Mouse (Mus musculus) kidney, postnatal 36 days (tissue): Measurements from ENCODE around the gene Gm21987.
"Not testable (repeated sequence)": the region's sequence is repeated elsewhere in the genome, so short reads cannot be mapped to it uniquely, and the experiment has no call there.

Source experiments
- DNase-seq, 2 experiments: peaks; one replicate each; pipeline ENCODE4 v3.0.0; 2021 to 2022; ENCODE audit warnings: mixed read lengths in 2 of 2

Gene Gm21987

DNA sequence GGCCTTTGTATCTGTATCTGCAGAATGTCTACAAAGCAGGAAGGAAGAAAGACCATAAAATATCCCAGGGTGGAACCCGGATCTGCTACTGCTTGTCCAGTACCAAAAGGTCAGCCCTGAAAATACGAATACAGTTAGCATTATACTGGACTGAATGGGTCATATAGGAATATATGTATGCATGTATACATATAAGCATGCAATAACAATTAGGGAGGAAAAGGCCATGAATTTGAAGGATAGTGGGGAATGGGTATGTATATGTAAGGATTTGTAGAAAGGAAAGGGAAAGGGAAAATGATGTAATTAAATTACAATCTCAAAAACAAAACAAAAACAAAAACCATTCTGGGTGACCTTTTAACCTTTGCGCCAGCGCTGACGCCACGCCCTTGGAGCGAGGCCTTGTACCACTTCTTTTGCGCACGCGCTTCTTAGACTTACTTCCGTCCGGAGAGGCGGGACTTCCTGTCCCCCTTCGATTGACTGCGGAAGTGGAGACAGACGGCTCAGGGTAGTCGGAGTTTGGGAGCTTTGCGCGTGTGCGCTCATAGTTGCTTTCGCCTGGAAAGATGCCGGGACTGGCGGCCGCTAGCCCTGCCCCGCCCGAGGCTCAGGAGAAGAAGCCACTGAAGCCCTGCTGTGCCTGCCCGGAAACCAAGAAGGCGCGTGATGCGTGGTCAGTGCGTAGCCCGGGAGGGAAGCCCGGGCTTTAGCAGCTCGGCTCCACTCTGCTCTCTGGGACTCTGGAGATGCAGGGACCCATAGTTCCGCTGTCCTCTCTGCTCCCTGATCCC is at the start of gene Gm21987, which contains the start of gene Cox17:
Gene Gm21987, plus strand, starts transcription at position 512 of the 797 bp plus-strand sequence.
Gene Cox17, plus strand, starts transcription at position 463 of the 797 bp plus-strand sequence.
- DNase-seq: peak; percentile 95 to 97

DNA sequence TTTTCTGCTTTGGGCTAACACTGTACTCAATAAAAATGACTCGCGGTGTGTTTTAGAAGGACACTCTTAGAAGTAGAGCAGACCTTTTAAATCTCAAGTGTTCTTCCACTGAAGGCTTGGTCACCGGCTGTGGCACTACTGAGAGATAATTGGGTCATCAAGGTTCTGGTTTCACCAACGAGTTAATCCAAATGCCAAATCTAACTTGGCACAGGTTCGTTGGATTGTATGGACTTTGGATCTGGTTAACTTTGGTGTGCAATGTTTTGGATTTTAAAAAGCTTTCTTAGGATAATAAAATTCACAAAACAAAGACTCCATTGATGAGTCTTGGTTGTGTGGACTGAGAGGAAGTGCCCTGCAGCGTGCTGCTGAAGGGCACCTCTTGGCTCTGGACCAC is 48.4 kb upstream of the Gm21987 start:
- DNase-seq: peak in 1 of 2 experiments; percentile 16

DNA sequence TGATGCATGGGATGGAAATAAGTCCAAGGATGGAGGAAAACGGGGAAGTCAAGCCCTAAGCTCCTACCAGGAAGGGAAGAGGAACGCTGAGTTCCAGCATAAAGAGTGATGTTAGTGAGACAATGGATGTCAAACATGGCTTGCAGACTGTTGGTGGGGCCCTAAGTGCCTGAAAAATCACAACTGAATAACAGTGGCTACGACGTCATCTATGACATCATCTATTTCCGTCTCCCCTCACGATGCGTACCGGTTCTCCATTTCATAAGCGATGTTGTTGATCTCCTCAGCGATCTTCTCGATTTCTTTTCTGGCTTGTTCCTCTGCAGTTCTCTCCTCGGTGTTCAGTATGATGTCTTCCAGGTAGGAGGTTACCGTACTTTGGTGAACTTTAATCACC is 44.5 kb upstream of the Gm21987 start:
- DNase-seq: no peak

DNA sequence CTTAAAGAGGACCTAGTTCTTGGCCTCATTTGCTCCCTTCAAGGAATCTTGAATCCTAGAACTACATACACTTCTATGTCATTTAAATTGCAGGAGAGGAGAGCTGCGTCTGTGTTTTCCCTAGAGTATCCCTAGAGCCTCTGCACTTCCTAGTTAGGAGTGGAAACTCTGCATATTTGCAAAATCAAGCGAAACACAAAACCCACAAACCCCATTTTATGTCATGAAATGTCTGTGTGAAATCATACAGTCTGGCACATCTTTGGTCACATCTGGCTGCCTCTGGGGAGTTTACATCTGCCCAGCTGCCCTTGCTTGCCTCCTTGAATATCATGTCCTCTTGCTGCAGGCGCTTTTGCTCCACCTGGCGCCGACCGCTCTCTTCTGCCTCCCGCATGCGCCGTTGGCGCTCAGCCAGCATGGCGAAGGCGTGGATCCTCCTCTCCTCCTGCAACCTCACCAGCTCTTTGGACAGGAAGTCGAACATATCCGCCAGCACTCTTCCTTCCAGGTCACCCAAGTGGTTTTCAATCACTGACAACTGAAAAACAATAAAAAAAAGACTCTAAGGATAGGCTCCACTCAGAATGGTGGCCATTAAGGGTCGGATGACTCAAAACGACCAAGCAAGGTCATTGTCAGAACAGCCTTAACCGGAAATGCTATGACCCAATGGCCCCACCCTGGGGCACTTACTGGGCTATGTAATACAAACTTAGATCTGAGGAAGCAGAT is 42.2 kb upstream of the Gm21987 start:
- peak; percentile 81 to 86 for DNase-seq

DNA sequence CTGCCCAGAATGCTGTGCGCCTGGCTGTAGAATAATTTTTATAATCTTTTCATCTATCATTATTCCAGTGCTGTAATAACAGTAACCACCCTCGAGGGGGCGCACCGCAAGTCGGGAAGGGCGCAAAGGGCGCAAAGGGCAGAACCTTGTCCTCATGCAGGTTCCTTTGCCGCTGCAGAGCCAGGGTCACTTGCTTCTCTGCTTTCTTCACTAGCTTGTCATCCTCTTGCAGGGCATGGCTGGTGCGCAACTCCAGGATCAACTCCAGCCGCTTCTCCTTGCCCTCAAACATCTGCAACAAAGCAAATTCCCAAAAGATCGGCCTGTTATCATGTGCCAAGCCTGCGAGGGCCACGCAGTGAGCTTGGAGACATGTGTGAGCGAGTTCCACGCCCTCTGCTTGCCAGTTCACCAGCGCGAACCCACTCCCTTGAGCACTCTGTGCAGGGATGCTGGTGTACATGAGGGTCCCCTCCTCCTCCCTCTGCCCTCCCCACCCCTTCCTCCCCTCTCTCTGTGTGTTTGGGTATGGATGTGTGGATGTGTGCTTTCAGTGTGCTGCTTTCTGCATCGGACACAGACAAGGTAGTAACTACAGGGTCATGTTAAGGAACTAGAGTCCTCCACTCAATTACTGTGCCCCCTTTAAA is 40.1 kb upstream of the Gm21987 start:
- peak in 1 of 2 experiments; percentile 66 for DNase-seq

DNA sequence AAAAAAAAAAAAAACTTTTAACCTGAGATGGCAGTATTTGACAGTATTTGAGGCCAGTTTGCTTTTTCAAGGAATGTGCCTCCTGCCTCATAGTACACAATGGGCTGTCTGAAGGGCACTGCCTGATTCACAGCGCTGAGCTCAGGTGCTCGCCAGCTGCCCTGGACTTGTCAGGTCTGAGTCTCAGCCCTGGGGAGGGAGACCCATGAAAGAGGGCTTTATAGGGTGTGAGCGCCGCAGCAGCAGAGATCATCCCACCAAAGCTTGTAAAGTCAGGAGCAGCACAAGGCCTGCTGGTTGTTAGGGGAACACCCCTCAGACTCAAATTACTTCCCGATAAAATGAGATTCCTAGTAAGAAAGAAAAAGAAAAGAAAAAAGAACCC is 39.6 kb upstream of the Gm21987 start:
- DNase-seq: no peak

DNA sequence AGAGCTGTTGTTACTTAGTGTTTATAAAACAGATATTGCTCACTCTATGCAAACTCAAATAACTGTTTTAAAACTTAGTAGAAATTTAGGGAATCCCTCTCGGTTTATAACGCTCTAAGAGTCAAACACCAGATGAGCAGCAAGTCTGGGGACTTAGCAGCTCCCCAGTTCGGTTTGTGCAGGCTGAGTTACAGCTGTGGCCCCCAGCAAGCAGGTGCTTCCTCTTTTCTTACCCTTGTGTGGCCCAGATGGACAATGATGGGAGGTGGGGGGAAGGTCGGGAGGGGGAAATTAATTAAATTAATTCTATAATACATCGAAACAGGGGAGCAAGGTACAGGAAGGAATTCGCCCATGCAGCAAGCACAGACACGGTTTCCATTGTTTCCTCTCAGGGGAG is 39.2 kb upstream of the Gm21987 start:
- DNase-seq: no peak

DNA sequence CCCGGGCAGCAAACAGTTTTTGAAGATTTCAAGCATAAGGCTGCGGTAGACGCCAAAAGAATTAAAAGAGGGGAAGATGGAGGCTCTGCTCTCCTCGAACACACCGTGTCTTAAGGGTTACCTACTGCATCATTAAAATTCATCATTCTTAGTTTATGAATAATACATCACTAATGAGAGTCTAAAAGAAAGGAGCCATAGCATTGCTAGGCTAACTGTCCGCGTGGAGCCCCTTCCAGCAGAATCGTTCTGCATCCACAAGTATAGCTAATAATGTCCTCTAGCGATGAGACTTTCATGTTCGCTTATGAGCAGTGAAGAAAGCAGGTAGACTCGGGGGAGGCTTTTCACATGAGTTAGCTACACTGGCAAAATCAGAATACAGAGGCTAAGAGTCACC is 38.6 kb upstream of the Gm21987 start:
- DNase-seq: no peak

DNA sequence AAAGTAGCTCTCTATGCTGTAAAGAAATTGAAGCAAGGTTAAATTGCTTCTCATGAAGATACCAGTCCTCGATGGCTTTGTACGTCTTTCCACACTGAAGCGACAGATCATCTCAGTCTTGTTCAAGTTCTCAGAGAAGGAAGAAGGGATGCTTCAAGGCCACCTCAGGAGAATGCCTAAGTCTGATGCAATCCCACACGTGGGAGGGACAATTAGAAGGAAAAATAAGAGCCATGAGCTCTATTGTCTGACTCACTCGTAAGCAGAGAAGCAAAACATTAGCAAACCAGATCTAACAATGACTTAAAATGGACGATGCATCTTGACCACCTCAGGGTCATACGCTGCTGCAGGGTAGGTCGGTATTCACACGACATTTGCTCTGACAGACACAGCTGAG is 28.3 kb upstream of the Gm21987 start:
- DNase-seq: no peak

DNA sequence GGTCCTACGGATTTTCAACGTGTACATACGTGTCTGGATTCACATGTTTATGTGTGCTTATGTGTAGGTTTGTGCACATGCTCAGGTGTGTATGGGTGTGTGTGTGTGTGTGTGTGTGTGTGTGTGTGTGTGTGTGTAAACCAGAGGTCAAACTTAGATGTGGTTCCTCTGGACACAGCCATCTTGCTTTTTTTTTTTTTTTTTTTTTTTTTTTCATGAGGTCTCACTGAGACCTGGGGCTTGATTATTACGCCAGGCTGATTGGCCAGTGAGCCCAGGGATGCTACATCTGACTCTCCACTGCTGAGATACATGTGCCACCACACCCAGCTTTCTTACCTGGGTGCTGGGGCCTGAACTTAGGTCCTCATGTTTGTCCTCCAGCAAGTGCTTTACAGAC is 27.8 kb upstream of the Gm21987 start:
- DNase-seq: no peak

DNA sequence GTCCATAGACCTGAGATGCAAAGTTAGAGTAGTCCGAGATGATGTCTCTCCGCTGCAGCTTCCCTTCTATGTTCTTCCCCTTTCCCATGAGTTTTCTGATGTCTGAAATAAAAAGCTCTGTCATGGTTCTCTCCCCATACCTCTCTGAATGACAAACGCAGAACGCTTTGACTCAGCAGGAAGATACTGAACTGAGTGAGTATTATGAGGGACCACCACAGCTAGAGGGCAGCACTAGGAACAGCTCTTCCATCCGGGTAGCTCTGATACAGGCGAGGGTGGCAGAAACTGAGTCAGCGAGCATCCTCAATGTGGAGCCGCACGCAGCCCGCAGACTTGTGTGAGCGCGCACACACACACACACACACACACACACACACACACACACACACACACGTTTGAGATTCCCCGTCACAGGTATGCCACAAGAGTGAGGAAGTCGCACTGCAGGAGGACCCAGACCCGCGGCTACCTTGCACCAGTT is 25.3 kb upstream of the Gm21987 start:
- DNase-seq: peak; percentile 30 to 81

DNA sequence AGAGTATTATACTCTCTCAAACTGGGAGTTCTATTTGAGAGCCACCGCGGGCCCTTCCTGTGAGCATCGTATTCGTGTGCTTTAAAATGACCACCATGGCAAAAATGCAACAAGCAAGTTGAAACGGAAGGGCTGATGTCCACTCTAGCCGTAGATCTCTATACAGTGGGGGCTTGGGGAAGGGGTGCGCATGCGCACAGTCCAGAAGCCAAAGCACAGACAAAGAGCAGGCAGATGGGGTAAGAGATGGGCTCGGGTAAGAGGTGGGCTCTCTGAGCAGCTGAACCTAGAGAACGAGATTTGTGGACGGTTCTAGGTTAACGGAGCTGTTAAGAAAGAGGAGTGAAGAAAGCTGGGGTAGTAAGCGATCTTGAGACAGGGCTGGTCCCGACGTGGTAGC is 22.5 kb upstream of the Gm21987 start:
- no peak for DNase-seq

DNA sequence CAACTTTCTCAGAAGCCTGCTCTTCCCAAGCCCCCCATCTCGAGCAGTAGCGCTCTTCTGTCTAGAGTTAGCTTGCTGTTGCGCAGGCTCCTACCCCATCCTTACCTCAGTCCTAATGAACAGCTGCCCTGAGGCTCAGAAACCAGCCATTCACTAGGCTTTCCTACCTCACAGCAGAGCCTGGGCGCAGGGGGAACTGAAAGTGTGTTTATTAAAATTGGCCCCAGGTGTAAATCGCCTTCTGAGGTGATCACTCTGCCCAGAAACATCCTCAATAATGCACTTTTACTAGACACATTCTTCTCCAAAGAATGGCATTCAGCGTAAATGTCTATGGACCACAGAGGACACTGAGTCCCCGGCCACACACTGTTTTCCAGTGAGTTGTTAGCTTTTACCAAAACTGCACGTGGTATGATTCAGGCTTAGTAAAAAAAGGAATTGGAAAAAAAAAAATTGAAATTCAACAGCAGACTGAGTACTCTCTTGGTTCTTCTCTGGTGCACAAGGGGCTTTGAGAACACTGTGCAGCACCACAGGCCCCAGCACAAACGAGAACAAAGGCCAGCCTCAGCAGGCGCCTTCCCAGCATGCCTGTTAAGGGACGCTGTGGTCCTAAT is 20.0 kb upstream of the Gm21987 start:
- DNase-seq: no peak

DNA sequence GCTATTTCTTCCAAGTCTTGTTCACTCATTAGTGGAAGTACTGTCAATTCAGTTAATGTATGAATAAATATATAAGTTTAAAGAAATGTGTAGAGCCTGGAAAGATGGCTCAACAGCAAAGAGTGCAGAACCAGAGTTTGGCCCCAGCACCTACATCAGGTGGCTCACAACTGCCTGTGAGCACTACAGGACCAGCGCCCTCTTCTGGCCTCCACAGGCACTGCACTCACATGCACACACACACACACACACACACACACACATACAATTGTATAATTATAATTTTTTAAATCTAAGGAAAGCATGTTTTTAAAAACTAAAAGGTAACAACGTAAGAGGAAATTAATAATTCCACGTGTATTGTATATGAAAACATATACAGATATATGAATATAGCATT is 17.5 kb upstream of the Gm21987 start:
- DNase-seq: no peak

DNA sequence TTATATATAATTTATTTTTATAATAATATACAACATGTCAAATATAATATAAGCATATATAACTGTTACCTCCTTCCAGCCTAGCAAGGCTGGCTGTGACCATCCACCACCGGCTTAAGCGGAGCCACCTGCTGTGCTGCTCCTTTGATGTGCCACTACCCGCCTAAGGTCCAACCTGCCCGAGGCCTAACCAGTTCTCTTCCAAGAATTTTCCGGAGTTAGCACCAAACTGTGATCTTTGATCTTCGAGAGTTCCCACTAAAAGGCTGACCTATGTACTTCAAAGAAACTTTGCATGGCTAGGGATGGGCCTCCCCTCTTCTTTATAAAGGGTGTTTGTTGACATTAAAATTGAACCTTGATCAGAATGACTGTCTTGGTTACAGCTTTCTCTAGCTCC is 12.4 kb upstream of the Gm21987 start:
- DNase-seq: peak; percentile 49 to 68

DNA sequence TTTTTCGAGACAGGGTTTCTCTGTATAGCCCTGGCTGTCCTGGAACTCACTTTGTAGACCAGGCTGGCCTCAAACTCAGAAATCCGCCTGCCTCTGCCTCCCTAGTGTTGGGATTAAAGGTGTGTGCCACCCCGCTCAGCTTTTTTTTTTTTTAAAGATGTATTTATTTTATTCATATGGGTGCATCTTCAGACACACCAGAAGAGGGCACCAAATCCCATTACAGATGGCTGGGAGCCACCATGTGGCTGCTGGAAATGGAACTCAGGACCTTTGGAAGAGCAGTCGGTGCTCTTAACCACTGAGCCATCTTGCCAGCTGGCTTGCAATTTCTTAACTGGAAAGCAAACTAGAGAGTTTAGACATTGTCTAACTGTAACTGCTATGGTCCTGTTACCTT is 8.8 kb upstream of the Gm21987 start:
- not testable (repeated sequence) for DNase-seq

DNA sequence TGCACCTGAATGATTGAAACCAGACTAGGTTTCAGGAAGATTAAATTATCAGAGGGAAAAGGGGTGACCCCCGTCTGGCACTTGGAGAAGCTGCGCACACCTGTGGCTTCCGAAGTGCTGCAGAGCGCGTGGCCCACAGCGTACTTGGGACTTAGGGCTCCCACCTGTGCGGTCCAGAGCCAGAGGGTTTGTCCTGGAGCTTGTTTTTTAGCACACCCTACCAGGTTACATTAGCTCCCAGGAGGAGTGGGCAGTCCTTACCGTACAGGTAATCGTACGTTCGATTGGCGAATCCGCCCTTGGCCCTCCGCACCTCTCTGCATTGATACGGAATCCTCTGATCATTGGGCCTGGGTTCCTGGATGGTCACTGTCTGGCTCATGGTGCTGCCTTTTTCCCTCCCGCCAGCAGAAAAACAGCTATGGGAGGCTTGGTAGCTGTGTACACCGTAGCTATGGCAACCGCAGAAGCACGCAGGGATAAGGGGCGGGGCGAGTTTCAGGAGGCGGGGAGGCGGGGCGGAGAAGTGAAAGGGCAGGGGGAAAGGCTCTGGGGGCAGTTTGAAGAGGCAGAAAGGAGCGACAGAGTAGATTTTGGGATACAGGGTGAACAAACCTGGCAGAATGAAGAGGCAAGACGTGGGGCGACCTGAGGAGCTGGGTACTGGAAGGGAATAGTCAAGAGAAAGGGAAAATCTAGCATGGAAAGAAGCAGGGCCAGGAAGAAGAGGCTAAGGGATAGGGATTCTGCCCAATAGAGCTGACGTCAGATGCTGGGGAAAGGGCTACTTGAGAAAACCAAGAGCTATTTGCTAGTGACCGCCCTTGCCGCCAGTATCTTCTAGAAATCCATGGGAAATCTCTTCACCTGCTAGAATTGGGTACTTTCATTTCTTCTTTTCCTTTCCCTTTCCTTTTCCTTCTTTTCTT is 5.2 kb upstream of the Gm21987 start, which contains the start of gene Maats1:
Gene Maats1, minus strand, starts transcription at position 748 of the 929 bp plus-strand sequence.
- peak; percentile 86 to 90 for DNase-seq

DNA sequence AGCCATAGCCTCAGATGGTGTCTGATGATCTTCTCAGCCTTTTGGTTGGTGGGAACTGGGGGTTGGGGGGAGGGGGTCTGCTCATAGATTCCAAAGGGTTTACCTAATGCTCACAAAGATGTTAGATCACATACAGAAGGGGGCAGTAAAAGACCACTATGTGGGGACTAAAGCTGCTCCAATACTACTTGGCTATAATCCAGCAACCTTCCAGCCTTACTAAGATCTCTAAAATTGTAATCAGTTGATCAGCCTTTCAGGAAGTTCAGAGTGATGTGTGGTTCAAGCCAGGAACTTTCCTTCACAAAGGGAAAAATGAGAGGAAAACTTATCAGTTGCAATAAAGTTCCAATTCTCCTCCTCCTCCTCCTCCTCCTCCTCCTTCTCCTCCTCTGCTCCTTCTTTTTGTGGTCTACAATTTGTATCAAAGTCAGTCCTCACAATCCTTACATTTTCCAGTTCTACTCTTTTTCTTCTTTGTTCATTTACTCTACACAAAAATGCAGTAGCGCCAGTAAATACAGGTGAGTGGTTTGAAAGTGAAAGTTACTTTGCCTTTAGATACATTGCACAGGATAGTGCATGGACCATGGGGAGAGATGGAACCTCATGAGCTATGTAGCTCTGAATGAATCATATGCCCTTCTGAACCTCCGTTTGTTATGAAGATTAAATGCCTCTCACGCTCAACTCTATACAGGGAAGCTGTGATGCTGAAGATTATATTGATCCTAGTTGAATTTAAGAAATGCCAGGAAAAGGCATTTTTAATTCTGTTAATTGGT is 1.7 kb upstream of the Gm21987 start:
- peak in 1 of 2 experiments; percentile 37 for DNase-seq

DNA sequence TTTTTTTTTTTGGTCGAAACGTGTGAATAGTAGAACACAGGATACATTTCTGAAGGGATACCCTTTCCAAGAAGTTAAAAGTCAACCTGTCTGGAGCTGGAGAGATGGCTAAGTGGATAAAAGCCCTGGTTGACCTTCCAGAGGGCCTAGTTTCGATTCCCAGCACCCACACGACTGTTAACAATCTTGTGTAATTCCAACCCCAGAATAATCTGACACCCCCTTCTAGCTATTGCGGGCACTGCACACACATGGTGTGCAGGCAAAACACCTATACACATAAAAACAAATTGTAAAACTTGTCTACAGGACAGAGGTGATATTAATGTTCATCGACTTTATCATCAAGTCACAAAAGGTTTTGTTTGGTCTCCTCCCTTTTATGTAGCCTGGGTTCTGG is 748 bp downstream of the Gm21987 start:
- DNase-seq: no peak

DNA sequence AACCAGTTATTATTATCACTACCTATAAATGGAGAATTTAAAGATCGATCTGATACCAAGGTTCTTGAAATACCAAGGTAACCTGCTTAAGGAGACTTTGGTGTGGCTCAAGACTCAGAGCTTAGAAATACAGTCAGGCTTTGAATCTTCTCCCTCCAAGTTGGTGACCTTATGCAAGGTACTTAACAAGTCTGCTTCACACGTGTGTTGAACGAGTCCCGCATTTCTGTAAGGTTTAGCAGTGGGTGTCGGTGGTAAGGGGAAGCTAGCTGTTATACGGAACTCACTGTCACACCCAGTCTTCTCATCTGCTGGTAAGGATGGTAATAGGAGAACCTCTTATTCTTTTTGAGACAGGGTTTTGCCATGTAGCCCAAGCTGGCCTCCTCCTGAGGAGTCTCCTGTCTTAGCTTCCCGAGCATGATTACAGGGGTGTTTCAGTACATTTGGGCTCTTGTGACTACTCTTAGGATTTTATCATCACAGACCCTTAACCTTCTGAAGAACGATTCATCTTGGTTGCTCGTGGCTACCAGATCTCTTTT is 1.4 kb downstream of the Gm21987 start:
- no peak for DNase-seq

DNA sequence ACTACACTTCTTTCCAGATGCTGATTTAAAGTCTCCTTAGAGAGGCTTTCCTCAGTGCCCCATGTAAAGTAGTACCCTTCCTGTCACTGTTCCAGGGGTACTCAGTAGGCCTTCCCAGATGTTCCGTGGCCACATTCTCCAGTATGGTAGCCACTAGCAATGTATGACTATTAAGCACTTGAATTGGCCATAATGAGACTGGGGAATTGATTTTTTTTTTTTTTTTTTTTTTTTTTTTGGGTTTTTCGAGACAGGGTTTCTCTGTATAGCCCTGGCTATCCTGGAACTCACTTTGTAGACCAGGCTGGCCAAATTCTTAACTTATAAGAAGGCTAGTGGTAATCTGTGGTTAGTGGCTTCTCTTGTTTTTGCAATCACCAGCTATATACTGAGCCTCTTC is 3.0 kb downstream of the Gm21987 start:
- DNase-seq: no peak
